Mouse (Mus musculus): ENCODE results near the gene Pqlc3. TPM values are rescaled to one million over a fixed set of nuclear protein-coding genes. Genes with fewer than 3 reads are reported as not detected.

The Pqlc3 gene
- polyA plus RNA-seq, 1 experiment from 2014 or later = 4.0 TPM

DNA sequence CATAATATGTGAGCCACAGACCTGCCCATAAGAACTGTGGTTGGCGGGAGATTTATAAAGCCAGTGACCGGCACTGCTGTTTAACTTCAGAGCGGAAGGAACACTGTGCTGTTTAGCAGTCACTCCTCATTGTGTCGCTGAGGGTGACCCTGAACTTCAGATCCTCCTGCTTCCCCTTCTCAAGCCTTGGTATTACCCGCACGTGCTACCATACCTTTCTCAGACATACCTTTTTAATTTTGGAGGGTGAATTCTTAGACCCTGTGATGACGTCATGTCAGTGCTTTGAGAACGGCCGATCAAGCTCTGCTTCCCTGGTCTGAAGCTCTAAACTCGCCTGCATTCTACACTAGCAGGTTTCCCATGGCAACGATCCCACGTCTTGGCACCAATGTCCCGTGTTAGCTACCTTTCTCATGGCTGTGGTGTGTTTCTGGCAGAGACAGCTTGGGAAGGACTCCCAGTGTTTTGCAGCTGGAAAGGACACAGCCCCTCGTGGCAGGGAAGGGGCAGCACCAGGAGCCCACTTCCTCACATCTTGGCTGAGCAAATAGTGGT, 36.9 kb upstream of the Pqlc3 start:
- no peaks in the 10 kb centered on the region for H3K4me1 ChIP-seq (ENCODE audit: control insufficient read depth in 2 of 2, insufficient read depth in 2 of 2, low read length in 2 of 2)

DNA sequence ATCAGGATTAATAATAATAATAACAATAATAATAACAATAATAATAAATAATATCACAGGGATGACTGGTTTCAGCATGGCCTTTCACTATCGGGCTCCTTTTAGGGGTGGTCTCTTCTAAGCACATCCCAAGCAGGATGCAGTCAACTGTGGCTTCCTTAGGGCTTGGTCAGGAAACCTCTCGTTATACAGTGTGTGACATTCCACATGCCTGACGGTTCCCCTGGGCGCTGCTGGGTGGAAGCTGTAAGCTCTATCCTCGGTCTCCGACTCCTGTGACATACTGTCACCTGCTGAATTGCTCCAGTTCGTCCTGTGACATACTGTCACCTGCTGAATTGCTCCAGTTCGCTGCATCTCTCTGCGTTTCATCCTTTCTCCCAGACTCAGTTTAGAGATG, 36.3 kb upstream of the Pqlc3 start:
- Histone ChIP-seq H3K27ac (replicated peaks in 1 of 2; ENCODE audit: control insufficient read depth in 1 of 2, insufficient read depth in 1 of 2, low read depth in 2 of 2, low read length in 2 of 2) (no peak overlapping the region), H3K9me3 (ENCODE audit: control insufficient read depth, low read length) (no peaks in the 10 kb centered on the region), H3K4me3 (ENCODE audit: control insufficient read depth in 1 of 2, insufficient read depth in 1 of 2, low read depth in 1 of 2, low read length in 2 of 2) (no peak overlapping the region), H3K4me1 (ENCODE audit: control insufficient read depth in 2 of 2, insufficient read depth in 2 of 2, low read length in 2 of 2) (no peaks in the 10 kb centered on the region), H3K9ac (ENCODE audit: low read length) (no peak overlapping the region), H3K4me2 (ENCODE audit: low read length) (no peak overlapping the region), H3K36me3 (ENCODE audit: control insufficient read depth, insufficient read depth, low read length) (no peaks in the 10 kb centered on the region), H3K27me3 (ENCODE audit: control insufficient read depth, insufficient read depth, low read length) (no peaks in the 10 kb centered on the region)
- no peak for ATAC-seq (ENCODE audit: insufficient number of reproducible peaks, insufficient read depth, low FRiP score, low read depth)
- 51% methylated on average over 9 of the region's 9 CpGs for WGBS

More for the DNA sequence above, 36.9 kb upstream of the Pqlc3 start:
- H3K27me3 ChIP-seq (ENCODE audit: control insufficient read depth, insufficient read depth, low read length) = no peaks in the 10 kb centered on the region
- H3K36me3 ChIP-seq (ENCODE audit: control insufficient read depth, insufficient read depth, low read length) = no peaks in the 10 kb centered on the region
- no peak for ATAC-seq (ENCODE audit: insufficient number of reproducible peaks, insufficient read depth, low FRiP score, low read depth)
- no peaks in the 10 kb centered on the region for H3K9me3 ChIP-seq (ENCODE audit: control insufficient read depth, low read length)
- WGBS = 65% methylated on average over 14 of the region's 14 CpGs
- H3K4me3 ChIP-seq (ENCODE audit: control insufficient read depth in 1 of 2, insufficient read depth in 1 of 2, low read depth in 1 of 2, low read length in 2 of 2) = no peak overlapping the region
- H3K27ac ChIP-seq (replicated peaks in 1 of 2; ENCODE audit: control insufficient read depth in 1 of 2, insufficient read depth in 1 of 2, low read depth in 2 of 2, low read length in 2 of 2) = no peak overlapping the region
- H3K4me2 ChIP-seq (ENCODE audit: low read length) = no peak overlapping the region
- no peak overlapping the region for H3K9ac ChIP-seq (ENCODE audit: low read length)

- no peak overlapping the region for H3K4me2 ChIP-seq (ENCODE audit: low read length)
Measured at GRCm38 (mm10) chr12:17035128-17035527, 34.9 kb upstream of the Pqlc3 start.

GRCm38 (mm10) chr12:17034671-17035070, 34.5 kb upstream of the Pqlc3 start:
- H3K27me3 ChIP-seq (ENCODE audit: control insufficient read depth, insufficient read depth, low read length) = no peaks in the 10 kb centered on the region
- no peaks in the 10 kb centered on the region for H3K9me3 ChIP-seq (ENCODE audit: control insufficient read depth, low read length)
- no peak overlapping the region for H3K4me3 ChIP-seq (ENCODE audit: control insufficient read depth in 1 of 2, insufficient read depth in 1 of 2, low read depth in 1 of 2, low read length in 2 of 2)
- 80% methylated on average over 5 of the region's 5 CpGs for WGBS
- ATAC-seq (ENCODE audit: insufficient number of reproducible peaks, insufficient read depth, low FRiP score, low read depth) = no peak
- no peaks in the 10 kb centered on the region for H3K4me1 ChIP-seq (ENCODE audit: control insufficient read depth in 2 of 2, insufficient read depth in 2 of 2, low read length in 2 of 2)
- H3K27ac ChIP-seq (replicated peaks in 1 of 2; ENCODE audit: control insufficient read depth in 1 of 2, insufficient read depth in 1 of 2, low read depth in 2 of 2, low read length in 2 of 2) = no peak overlapping the region
- H3K36me3 ChIP-seq (ENCODE audit: control insufficient read depth, insufficient read depth, low read length) = no peaks in the 10 kb centered on the region
- no peak overlapping the region for H3K9ac ChIP-seq (ENCODE audit: low read length)
- H3K4me2 ChIP-seq (ENCODE audit: low read length) = no peak overlapping the region

More at GRCm38 (mm10) chr12:17035128-17035527, 34.9 kb upstream of the Pqlc3 start:
- ATAC-seq (ENCODE audit: insufficient number of reproducible peaks, insufficient read depth, low FRiP score, low read depth) = no peak
- H3K4me1 ChIP-seq (ENCODE audit: control insufficient read depth in 2 of 2, insufficient read depth in 2 of 2, low read length in 2 of 2) = no peaks in the 10 kb centered on the region
- H3K9me3 ChIP-seq (ENCODE audit: control insufficient read depth, low read length) = no peaks in the 10 kb centered on the region
- no peaks in the 10 kb centered on the region for H3K27me3 ChIP-seq (ENCODE audit: control insufficient read depth, insufficient read depth, low read length)
- 52% methylated on average over 2 of the region's 2 CpGs for WGBS
- no peak overlapping the region for H3K4me3 ChIP-seq (ENCODE audit: control insufficient read depth in 1 of 2, insufficient read depth in 1 of 2, low read depth in 1 of 2, low read length in 2 of 2)
- H3K9ac ChIP-seq (ENCODE audit: low read length) = no peak overlapping the region
- no peak overlapping the region for H3K27ac ChIP-seq (replicated peaks in 1 of 2; ENCODE audit: control insufficient read depth in 1 of 2, insufficient read depth in 1 of 2, low read depth in 2 of 2, low read length in 2 of 2)
- no peaks in the 10 kb centered on the region for H3K36me3 ChIP-seq (ENCODE audit: control insufficient read depth, insufficient read depth, low read length)

DNA sequence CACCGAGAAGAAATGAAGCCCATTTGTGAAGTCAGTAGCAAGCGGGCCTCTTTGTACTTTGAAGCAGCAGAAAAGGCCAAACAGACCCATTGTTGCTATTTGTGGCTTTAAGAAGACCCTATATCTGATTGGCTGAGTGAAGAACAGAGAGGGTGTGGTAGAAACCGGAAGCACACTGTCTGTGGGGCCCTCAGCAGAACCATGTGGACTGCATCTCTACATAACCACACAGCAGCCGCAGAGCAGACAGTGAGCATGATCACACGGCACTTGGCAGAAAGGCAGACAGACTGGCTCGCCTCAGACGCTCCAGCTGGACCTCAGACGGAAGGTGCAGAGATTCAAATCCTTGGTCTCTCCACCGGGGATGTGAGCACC, 33.2 kb upstream of the Pqlc3 start:
- H3K4me1 ChIP-seq (ENCODE audit: control insufficient read depth in 2 of 2, insufficient read depth in 2 of 2, low read length in 2 of 2) = no peaks in the 10 kb centered on the region
- H3K9ac ChIP-seq (ENCODE audit: low read length) = no peak overlapping the region
- no peak overlapping the region for H3K27ac ChIP-seq (replicated peaks in 1 of 2; ENCODE audit: control insufficient read depth in 1 of 2, insufficient read depth in 1 of 2, low read depth in 2 of 2, low read length in 2 of 2)
- H3K9me3 ChIP-seq (ENCODE audit: control insufficient read depth, low read length) = no peaks in the 10 kb centered on the region
- ATAC-seq (ENCODE audit: insufficient number of reproducible peaks, insufficient read depth, low FRiP score, low read depth) = no peak
- no peaks in the 10 kb centered on the region for H3K27me3 ChIP-seq (ENCODE audit: control insufficient read depth, insufficient read depth, low read length)
- no peaks in the 10 kb centered on the region for H3K36me3 ChIP-seq (ENCODE audit: control insufficient read depth, insufficient read depth, low read length)
- no peak overlapping the region for H3K4me3 ChIP-seq (ENCODE audit: control insufficient read depth in 1 of 2, insufficient read depth in 1 of 2, low read depth in 1 of 2, low read length in 2 of 2)
- WGBS = 75% methylated on average over 9 of the region's 9 CpGs
- H3K4me2 ChIP-seq (ENCODE audit: low read length) = no peak overlapping the region

- Histone ChIP-seq H3K27ac (replicated peaks in 1 of 2; ENCODE audit: control insufficient read depth in 1 of 2, insufficient read depth in 1 of 2, low read depth in 2 of 2, low read length in 2 of 2) (no peak overlapping the region), H3K4me1 (ENCODE audit: control insufficient read depth in 2 of 2, insufficient read depth in 2 of 2, low read length in 2 of 2) (no peaks in the 10 kb centered on the region), H3K4me2 (ENCODE audit: low read length) (no peak overlapping the region), H3K9me3 (ENCODE audit: control insufficient read depth, low read length) (peaks cover 5% of the 10 kb centered on the region), H3K4me3 (ENCODE audit: control insufficient read depth in 1 of 2, insufficient read depth in 1 of 2, low read depth in 1 of 2, low read length in 2 of 2) (no peak overlapping the region), H3K27me3 (ENCODE audit: control insufficient read depth, insufficient read depth, low read length) (no peaks in the 10 kb centered on the region), H3K36me3 (ENCODE audit: control insufficient read depth, insufficient read depth, low read length) (no peaks in the 10 kb centered on the region), H3K9ac (ENCODE audit: low read length) (no peak overlapping the region)
- 34% methylated on average over 13 of the region's 13 CpGs for WGBS
- no peak for ATAC-seq (ENCODE audit: insufficient number of reproducible peaks, insufficient read depth, low FRiP score, low read depth)
Measured at GRCm38 (mm10) chr12:17032694-17033463, 32.7 kb upstream of the Pqlc3 start.

GRCm38 (mm10) chr12:17024554-17025110, 24.4 kb upstream of the Pqlc3 start:
- 91% methylated on average over 6 of the region's 6 CpGs for WGBS
- H3K27ac ChIP-seq (replicated peaks in 1 of 2; ENCODE audit: control insufficient read depth in 1 of 2, insufficient read depth in 1 of 2, low read depth in 2 of 2, low read length in 2 of 2) = no peak overlapping the region
- H3K4me3 ChIP-seq (ENCODE audit: control insufficient read depth in 1 of 2, insufficient read depth in 1 of 2, low read depth in 1 of 2, low read length in 2 of 2) = no peak overlapping the region
- no peak overlapping the region for H3K9ac ChIP-seq (ENCODE audit: low read length)
- no peaks in the 10 kb centered on the region for H3K27me3 ChIP-seq (ENCODE audit: control insufficient read depth, insufficient read depth, low read length)
- peaks cover 8% of the 10 kb centered on the region for H3K9me3 ChIP-seq (ENCODE audit: control insufficient read depth, low read length)
- H3K36me3 ChIP-seq (ENCODE audit: control insufficient read depth, insufficient read depth, low read length) = no peaks in the 10 kb centered on the region
- no peak for ATAC-seq (ENCODE audit: insufficient number of reproducible peaks, insufficient read depth, low FRiP score, low read depth)
- no peaks in the 10 kb centered on the region for H3K4me1 ChIP-seq (ENCODE audit: control insufficient read depth in 2 of 2, insufficient read depth in 2 of 2, low read length in 2 of 2)
- H3K4me2 ChIP-seq (ENCODE audit: low read length) = no peak overlapping the region

Measured in heart, embryonic 14.5 days (tissue).